Mouse (Mus musculus): ENCODE data around the gene Klhl42.

The Klhl42 gene

DNA sequence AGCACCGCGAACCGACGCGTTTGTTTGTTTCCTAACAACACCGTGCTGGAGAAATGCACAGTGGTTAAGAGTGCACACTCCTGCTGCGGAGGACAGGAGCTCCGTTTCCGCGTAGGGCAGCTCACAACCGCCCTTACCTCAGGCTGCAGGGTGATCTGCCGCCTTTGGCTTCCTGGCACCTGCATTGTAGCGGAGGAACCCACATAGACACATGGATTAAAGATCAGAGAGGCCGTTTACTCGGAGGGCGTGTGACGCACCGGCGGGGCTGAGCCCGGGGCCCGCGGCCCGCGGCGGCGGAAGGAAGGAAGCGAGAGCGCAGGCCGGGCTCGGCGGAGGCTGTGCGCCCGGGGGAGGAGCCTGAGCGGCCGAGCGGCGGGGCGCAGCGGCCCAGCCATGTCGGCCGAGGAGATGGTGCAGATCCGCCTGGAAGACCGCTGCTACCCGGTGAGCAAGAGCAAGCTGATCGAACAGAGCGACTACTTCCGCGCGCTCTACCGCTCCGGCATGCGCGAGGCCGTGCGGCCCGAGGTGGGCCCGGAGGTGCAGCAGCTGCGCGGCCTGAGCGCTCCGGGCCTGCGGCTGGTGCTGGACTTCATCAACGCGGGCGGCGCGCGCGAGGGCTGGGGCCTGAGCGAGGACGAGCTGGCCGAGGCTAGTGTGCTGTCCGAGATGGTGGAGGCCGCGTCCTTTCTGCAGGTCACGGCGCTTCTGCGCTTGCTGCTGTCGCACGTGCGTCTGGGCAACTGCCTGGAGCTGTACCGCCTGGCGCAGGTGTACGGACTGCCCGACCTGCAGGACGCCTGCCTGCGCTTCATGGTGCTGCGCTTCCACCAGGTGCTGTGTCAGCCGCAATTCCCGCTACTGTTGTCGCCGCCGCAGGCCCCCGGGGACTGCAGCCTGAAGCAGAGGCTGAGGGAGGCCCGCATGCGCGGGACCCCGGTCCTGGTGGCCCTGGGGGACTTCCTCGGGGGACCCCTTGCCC, at the start of gene Klhl42:
Gene Klhl42, plus strand, starts transcription at position 244 of the 985 bp plus-strand sequence.
- peak; percentile 68 for DNase-seq

DNA sequence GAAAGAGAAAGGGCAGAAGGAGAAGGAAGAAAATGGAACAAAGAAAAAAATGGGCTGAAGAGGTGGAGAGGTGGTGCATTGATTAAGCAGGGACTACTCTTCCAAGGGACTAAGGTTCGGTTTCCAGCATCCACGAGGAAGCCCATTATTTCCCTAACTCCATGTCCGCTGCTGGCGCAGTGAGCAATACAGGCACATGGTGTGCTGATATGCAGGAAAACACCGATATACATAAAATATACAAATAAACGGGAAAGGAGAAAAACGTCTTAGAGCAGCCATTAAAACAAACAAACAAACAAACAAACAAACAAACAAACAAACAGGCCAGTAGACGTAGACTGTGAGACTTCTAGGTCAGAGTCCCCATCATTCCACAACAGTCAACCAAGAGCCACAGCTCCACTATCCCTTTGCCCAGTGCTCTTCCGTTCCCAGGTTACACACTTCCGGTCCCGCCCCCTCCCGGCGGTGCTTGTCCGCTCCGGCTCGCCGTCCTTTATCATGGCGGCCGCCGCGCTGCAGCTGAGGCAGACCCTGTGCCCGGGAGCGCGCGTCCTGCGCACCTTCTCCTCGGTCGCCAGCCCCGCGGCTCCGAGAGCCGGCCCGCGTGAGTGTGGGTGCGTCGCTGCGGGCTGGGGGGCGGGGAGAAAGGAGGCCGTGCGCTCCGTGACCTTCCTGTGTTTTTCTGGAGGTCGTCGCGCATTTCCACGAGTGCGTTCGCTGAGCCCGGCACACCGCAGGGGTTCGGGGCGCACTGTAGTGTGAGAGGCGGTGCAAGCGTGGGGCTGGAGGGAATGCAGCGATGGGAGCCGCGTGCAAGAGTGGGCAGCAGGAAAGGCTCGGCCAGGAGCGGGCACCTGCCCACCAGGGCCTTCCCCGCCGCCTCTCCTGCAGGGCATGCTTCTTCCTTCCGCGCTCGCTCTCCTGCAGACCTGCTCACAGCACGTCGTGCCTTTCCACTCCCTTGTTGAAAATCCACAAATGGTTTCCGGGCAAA, 48.6 kb upstream of the Klhl42 start, which contains the start of gene Mrps35:
Gene Mrps35, plus strand, starts transcription at position 474 of the 1,000 bp plus-strand sequence.
- peak; percentile 91 for DNase-seq

DNA sequence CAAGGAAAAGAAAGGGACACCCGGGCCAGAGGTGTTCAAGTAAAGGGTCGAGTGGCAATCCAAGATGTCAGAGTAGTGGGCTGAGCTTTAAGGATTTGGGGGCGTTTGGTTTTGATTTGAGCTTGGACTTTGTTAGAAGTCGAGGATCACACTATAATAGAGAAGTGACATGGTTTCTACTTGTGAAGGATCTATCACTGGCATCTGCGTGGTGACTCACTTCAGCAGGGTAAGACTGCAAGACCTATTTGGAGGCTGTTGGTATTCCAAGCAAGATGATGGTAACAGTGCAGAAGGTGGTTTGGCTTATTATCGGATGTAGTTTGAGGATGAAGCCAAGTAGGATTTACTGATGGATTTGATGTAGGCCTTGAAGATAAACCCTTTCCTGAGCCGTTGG, 47.5 kb upstream of the Klhl42 start:
- DNase-seq = no peak

DNA sequence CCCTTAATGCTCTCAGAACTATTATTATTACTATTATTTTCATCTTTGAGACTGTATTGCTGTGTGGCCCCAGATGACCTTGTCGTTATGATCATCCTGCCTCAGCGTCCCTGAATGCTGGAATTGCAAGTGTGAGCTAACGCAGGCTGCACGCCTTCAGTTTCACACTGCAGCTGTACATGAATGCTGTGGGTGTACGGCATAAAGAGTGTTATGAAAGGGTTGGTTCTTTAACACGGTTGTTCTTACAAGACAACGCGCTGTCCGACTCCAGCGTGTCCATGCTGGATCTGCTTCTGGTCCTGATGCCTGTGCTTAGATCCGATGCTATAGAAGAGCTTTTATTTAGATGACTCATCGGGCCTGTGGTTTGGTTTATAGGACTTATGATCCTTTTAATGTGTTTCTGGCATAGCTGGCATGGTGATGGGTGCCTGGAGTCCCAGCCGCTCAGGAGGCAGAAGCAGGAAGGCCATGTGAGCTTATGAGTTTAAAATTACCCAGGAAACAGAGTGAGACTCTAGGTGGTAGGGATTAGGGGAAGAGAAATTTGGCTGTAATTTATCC, 41.9 kb upstream of the Klhl42 start:
- DNase-seq = no peak

DNA sequence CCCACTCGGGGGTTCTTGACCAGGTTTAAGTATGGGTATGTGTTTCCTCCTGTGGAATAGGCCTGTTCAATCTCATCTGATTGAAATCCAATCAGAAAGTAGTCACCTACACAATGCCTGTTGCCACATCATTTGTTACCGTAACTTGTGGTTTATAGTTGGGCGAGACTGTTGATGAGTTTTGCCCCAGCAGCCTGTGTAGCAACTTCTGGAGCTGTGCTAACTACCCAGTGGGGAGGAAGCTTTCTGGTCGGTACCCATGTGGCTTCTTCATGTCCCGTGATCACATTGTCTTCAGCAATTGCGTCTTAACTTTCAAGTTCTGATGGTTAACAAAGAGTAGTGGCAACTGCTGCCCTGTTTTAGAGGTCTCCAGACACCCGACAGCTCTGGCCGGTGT, 39.5 kb upstream of the Klhl42 start:
- no peak for DNase-seq

DNA sequence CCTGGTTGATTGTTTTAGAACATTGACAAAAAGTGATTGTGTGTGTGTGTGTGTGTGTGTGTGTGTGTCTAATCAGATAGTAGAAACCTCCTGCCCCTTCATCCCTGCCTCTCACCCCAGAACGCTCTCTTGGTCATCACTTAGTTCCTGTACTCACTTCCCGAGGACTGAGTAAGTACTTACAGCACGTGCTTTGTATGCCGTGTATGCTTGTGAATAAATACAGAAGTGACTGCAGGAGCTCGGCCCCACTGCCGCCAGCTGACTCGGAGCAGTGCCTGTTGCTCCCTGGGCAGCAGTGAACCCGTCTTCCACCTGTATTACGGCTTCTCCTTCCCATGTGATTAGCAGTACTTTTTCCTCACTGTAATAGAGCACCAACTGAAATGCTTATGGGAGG, 38.7 kb upstream of the Klhl42 start:
- DNase-seq = no peak

DNA sequence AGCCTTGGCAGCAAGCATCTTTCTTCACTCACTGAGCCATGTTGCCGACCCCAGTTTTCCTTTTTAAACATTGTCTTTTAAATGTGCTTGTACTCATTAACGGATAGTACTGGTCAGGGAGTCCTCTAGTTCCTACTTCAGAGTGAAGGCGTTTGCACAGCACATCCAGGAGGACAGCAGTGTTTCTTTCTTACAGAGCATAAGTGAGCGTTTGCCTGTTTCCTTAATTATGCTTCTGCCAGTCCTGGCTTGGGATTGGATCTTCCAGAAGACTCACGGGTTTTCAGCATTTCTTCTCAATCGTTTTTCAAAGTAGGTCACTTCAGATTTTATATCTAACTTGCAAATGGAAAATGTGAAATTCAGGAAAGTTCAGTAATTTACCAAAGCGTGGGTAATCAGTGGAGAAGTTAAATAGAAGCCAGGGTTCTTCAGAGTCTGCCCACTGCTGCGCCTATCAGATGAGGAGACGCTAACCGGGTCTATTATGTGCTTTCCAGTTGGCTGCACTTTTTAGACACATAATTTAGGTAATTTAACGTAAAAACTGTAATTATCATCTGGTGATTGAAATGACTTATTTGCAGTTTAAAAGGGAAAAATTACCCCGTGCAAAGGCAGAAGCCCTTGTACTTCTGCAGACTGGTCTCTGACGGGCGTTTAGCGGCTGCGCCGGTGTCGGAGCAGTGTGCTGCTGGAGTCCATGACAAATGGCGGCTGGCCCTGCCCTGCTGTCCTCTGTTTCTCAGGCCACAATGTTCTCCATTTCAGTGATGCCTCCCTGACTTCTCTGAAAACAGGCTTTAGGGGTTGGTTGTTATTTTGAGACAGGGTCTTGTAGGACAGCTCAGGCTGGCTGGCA, 37.2 kb upstream of the Klhl42 start:
- no peak for DNase-seq

DNA sequence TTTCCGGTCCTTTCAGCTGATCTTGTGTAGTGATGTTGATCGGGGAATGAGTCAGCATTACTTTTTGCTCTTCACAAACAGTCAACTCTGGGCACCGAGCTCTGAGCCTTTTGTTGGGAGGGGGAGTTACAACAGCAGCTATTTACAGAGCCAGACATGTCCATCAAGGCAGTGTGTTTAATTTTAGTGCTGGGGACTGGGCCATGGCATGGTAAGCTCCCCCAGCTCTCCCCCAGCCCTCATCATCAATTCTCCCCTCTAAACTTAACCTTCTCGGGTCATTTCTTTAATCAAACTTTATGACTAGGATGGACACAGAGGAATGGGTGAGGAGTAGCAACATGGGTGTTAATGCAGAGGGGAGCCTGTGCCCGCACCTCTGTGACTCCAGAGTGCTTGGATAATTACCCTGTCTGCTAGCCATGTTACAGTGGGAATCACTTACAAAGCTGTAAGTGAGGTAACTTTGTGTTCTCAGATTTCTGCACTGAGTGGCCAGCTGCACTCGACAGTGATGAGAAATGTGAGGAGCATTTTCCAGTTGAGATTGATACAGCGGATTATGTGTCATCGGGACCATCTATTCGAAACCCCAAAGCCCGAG, 35.7 kb upstream of the Klhl42 start:
- no peak for DNase-seq

DNA sequence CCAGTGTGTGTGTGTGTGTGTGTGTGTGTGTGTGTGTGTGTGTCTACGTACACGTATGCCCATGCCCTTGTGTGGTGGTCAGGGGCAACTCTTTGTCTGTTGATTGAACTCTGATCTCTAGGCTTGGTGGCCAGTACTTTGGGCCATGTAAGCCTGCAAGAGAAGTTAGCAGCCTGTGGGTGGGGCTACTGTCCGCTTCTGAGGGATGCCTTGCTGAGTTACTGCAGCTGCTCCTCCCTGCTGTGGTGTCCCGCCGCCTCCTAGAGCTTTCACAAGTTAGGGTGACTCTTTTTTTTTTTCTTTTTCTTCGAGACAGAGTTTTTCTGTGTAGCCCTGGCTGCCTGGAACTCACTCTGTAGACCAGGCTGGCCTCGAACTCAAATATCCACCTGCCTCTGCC, 31.9 kb upstream of the Klhl42 start:
- no peak for DNase-seq

DNA sequence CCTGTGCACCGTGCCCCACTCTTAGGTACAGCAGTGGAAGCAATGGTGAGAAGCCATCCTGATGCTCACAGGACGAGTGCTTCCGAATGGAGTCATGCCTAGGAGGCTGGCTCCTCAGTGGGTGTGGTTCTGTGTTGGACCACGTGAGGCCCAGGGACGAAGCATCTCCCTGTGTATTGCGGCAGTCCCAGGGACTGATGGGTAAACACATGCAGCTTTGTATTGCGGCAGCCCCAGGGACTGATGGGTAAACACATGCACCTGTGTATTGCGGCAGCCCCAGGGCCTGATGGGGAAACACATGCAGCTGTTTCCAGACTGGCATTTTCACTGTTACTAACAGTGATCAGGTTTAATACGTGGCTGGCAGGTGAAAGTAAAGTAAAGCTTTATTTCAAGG, 29.5 kb upstream of the Klhl42 start:
- DNase-seq = no peak

DNA sequence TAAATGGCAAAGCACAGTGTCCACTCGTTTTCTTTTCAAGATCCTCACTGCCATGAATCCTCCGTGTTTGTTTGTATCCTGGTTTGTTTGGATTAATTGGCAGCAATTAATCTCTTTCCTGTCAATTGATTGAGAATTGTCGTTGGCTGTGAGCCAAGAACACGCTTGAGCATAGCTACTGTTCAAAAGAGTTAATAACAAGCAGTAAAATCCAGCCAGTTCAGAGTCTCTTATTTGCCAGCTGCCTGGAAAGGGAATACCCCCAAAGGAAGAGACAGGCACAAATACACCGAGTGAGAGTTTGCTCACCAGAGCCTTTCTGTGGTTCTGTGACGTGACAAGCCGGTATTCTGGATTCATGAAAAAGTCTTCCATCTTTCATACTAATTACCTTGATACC, 29.1 kb upstream of the Klhl42 start:
- no peak for DNase-seq

DNA sequence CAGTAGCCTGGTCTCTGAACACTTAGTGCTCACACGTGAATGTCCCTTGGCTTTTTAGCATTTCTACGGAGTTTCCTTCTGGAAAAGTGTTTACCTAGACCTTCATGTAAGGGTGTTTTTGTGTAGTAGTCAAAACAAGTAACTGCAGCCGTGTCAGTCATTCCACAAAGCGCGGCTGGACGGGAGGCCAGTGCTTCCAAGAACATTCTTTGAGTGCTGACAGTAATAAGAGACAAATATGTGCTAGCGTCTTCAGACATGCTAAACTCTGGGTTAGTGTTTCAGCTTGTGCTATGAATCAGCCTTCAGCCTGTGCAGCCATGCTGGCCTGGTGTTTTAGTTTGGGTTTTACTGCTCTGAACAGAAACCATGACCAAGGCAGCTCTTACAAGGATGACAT, 28.5 kb upstream of the Klhl42 start:
- no peak for DNase-seq

DNA sequence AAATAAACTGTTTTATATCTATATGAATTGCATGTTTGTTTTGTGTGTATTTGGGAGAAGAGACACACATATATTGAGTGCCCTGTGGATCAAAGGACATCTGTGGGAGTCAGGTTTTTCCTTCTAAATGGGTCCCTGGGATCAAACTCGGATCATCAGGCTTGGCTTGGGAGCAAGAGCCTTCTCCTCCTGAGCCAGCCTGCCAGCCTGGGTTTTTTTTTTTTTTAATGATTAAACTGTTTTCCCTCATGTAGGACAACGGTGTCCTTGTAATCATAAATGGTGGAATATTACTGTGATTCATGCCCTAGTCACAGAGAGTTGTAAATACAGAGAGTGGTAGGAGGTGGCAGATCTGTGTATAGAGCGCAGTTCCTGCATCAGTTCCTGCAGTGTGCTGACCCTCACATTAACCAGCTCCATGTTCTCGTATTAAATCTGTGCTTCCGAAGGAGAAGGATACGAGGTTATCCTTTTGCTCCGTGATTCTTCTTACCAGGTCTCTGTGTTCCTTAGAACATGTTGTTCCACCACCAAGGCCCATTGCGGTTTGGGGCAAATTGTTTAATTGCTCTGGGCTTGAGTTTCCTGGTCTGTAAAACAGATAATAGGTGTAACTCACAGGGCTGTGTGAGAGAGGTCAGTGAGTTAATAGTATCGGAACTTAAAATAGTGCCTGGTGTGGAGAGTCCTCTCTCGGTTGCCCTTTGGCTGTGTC, 26.8 kb upstream of the Klhl42 start:
- no peak for DNase-seq

DNA sequence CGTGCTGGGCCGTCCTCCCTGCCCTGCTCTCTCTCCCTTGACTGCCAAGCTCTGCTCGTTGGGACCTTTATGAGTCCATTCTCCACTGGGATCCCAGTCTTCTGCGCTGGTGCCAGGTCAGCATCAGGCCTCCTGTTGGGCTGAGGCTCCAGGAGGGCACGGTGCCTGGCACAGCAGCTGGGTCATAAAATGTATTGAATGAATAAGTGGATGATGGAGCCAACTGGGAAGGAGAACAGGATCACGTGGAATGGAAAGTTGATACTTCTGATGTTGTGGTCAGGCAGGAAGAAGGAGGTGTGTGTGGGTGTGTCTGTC, 26.3 kb upstream of the Klhl42 start:
- DNase-seq = no peak

DNA sequence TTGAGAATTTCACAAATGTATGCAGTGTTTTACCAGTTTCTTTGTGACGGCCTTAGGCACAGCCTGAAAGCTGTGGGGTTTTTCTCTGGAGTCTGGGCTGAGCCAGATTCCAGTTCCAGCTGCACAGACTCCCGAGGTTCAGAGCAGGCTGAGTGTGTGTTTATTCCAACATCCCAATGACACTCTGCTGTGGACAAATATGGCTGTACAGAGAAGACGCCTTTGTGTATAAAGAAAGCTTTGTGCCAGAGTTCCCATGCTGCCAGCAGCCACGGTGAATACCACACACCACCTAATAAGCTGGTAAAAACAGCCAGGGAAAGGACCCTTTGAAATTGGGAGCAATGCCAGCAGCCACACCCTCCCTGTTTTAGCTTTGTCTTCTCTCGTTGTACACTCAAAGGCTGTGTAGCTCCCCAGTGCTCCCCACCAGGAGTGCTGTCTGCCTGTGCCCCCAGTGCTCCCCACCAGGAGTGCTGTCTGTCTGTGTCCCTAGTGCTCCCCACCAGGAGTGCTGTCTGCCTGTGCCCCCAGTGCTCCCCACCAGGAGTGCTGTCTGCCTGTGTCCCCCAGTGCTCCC, 15.3 kb upstream of the Klhl42 start:
- no peak for DNase-seq

DNA sequence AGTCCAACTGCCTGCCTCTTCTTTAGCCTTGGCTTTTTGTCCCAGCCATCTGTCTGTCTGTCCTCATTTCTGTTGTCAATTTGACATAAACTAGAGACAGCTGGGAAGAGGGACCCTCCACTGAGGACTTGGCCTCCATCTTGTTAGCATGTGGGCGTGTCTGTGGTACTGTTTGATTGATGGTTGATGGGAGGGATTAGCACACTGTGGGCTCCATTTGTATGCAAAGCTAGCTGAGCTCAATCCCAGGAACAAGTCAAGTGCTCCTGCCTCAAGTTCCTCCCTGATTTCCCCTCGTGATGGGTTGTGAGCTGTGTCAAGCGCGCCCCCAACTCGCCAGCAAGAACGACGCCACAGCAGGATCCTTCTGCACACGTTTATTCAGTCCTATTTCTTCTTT, 14.3 kb upstream of the Klhl42 start:
- DNase-seq = no peak

DNA sequence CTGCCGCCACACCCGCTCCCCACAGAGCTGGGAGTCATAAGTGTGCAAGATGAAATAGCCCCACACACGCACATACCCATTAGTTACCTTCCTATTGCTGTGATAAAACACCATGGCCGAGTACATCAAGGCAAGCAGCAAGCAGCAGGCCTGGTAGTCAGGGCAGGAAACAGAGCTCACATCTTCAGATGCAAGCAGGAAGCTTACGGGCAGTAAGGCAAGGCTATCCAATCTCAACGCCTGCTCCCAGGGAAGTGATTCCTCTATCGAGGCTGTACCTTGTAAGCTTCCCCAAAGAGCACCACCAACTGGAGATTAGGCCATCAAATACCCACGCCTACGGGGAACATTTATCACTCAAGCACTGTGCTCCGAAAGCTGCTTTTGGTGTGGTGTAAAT, 11.3 kb upstream of the Klhl42 start:
- no peak for DNase-seq

DNA sequence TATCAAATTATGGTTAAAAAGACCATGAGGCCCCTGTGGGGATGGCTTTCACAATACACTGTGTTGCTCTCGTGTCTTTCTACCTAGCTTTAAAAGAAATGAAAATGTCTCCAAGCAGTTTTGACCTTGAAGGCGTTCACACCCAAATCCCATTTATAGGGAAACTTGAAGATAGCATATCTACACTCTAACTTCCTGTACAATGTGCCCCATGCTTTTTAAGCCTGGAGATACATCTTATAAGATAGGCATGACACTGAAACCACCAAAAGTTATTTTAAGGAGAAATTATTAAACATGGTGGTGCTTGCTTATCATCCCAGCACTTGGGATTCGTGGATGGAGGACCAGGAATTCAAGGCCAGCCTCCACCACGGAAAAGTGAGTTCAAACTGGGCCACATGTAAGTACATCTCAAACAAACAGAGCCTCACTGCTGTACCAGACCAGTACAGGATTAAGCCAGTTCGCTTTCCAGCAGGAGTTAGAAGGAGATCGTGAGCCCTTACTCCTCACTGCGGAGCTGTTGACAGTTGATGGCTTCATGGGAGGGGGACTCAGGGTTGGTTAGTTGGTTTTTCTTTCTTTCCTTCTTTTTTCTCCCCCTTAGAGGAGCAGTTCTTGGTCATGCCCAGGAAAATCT, 5.7 kb upstream of the Klhl42 start:
- DNase-seq = no peak

DNA sequence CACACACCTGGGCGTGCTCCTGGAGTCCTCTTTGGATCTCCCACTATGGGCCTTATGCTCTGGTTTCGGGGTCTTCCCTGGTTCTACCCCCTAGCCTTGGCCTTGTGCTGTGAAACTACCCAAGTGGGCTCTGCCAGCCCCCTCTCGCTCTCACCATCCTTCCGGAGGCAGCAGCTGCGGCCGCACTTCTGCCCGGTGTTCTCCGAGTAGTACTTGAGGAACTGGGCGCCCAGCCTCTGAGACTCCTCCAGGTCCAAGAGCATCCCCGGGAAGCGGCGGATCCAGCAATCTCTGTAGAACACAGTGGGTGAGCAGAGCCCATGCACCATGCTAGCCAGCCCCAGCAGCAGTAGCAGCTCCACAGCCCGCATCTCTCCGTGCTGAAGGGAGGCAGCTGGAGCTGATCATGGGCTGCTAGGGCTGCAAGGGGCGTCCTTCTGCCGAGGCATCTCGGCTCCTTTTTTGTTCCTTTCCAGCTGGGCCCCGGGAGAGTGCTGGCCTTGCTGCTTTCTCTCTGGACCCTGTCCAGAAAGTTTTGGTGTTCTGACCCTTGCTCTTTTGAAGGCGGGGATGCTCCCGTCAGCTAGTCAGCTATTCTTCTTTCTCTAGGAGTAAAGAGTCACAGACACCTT, 4.5 kb upstream of the Klhl42 start, which contains the start of gene Mansc4:
Gene Mansc4, minus strand, starts transcription at position 439 of the 632 bp plus-strand sequence.
- no peak for DNase-seq

DNA sequence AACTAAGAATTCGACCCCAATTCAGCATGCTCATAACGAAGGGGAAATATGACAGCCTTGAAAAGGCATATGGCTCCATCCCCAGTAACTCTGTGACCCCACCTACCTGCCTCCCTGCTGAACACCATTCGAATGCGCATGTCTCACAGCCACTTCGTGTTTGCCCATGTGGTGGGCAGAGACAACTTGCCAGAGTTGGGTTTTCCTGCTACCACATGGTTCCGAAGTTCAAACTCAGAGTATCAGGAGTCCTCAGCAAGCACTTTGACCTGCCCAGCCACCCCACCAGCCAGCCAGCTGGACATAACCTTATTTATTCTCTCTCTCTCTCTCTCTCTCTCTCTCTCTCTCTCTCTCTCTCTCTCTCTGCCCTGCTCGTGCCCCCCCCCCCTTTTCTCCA, 3.4 kb upstream of the Klhl42 start:
- DNase-seq = no peak
